Mouse (Mus musculus) lung, adult 18-20 months (tissue): ENCODE data around the gene Lrrn1.

ENCODE experiments used
- DNase-seq, 2 experiments: peaks; one replicate each; pipeline ENCODE4 v3.0.0; 2022; ENCODE audit warnings: mixed read lengths in 2 of 2

Lrrn1 gene

DNA sequence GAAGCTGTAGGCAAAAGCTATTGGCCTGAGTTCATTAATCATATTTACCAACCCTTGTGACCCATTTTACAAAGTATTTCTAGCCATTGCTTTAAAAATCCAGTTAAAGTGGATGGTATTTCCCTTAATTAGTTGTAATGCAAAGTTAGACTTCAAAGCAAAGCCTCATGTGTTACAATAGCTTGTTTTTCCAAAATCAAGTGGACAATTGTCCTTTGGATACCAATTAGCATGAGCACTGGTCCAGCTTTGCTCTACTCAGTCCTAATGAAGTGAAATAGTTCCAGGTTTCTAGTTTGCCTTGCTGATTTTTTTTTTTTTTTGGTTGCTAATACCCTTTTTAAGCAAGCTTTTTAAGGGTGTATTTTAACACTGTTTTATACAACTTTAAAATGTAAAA, 75.6 kb downstream of the Lrrn1 start:
- no peak for DNase-seq

DNA sequence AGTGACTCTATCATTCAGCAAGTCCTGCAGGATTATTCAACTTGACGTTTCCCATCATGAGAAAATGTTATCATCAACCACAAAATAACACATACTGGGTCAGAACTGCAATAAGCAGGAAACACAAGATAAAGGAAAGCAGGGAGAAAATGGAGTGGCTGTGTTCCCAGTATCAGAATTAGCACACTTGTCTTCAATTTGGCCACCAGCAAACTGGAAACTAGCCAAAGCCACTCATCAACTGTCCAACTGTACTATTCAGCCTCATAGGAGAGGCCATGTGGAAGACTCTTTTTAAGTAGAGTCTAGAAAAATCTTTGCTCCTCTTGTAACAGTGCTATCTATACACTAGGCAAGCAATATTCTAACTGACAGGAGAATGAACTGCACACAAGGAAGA, 84.7 kb downstream of the Lrrn1 start:
- DNase-seq: no peak
